Mouse (Mus musculus) neural tube, embryonic 14.5 days (tissue): ENCODE measurements around the gene Narf. TPM values are rescaled to one million over a fixed set of nuclear protein-coding genes. Genes with fewer than 3 reads are reported as not detected.
A peak's percentile ranks its signal among the peaks of the same experiment; 100 is the strongest.

Experiments
- ATAC-seq: fragments of 200-750 bp; cut with Nextera tagmentation; 2 replicates; pipeline ENCODE4 v1.8.0; 2017; ENCODE audit warnings: low read depth, mild to moderate bottlenecking, moderate TSS enrichment, moderate library complexity
- H3K27ac ChIP-seq: fragments of 300-500 bp; sonication (generic); 2 replicates; pipeline ENCODE4 v1.5.1; 2014; ENCODE audit warnings: low read depth, mild to moderate bottlenecking, control low read depth, low read length, moderate library complexity, mixed read lengths
- H3K27me3 ChIP-seq: fragments of 300-500 bp; sonication (generic); 2 replicates; pipeline ENCODE4 v1.6.1; 2014; ENCODE audit warnings: low read length; ENCODE audit not compliant: control insufficient read depth, insufficient read depth
- H3K36me3 ChIP-seq: fragments of 300-500 bp; sonication (generic); 2 replicates; pipeline ENCODE4 v1.6.1; 2014; ENCODE audit warnings: low read length, mixed read lengths; ENCODE audit not compliant: control insufficient read depth, insufficient read depth
- H3K4me1 ChIP-seq: fragments of 300-500 bp; sonication (generic); 2 replicates; pipeline ENCODE4 v1.6.1; 2014; ENCODE audit warnings: low read length; ENCODE audit not compliant: control insufficient read depth, insufficient read depth
- H3K4me2 ChIP-seq: fragments of 300-500 bp; sonication (generic); 2 replicates; pipeline ENCODE4 v1.6.1; 2014; ENCODE audit warnings: mild to moderate bottlenecking, low read depth, low read length, control low read depth
- H3K4me3 ChIP-seq: fragments of 300-500 bp; sonication (generic); 2 replicates; pipeline ENCODE4 v1.5.1; 2014; ENCODE audit warnings: low read depth, low read length, control low read depth, mixed read lengths
- H3K9ac ChIP-seq: fragments of 300-500 bp; sonication (generic); replicated peaks from 2 replicates; pipeline ENCODE4 v1.6.1; 2014; ENCODE audit warnings: low read depth, mild to moderate bottlenecking, control low read depth, low read length, mixed read lengths
- H3K9me3 ChIP-seq: fragments of 300-500 bp; sonication (generic); 2 replicates; pipeline ENCODE4 v1.6.1; 2016; ENCODE audit warnings: low read length; ENCODE audit not compliant: control insufficient read depth
- WGBS: fragments of 180-500 bp; shearing (Covaris S2); extraction: QIAGEN DNeasy Blood & Tissue Kit; methylation state at CpG from one replicate; pipeline ENCODE4 v1.1.7; 2014; 5-methylcytosine and 5-hydroxymethylcytosine counted together
- polyA plus RNA-seq: library from polyadenylated mRNA; unstranded; fragments of >200 nt; fragmentation: Nextera tagmentation; extraction: Ambion mirVana; gene quantifications from 2 replicates; pipeline ENCODE4 v1.2.1, GENCODE M21; 2014

Gene Narf
- polyA plus RNA-seq, 1 experiment from 2014 or later: 93.2 TPM

- WGBS: under 1% methylated on average over 51 of the region's 60 CpGs
These were observed 23.3 kb downstream of the Narf start for GRCm38 (mm10) chr11:121260211-121260906.

GRCm38 (mm10) chr11:121261074-121261473, 24.0 kb downstream of the Narf start:
- no peaks in the 10 kb centered on the region for H3K27me3 ChIP-seq
- no peaks in the 10 kb centered on the region for H3K9me3 ChIP-seq
- no peak overlapping the region for H3K27ac ChIP-seq
- peaks cover 20% of the 10 kb centered on the region for H3K36me3 ChIP-seq
- peak overlapping the region; percentile 97 for H3K9ac ChIP-seq
- H3K4me2 ChIP-seq: peak overlapping the region; percentile 95
- no peak for ATAC-seq
- peaks cover 21% of the 10 kb centered on the region for H3K4me1 ChIP-seq
- H3K4me3 ChIP-seq: peak overlapping the region; percentile 95
- WGBS: 54% methylated on average over 2 of the region's 2 CpGs

More at GRCm38 (mm10) chr11:121260211-121260906, 23.3 kb downstream of the Narf start:
- peak; percentile 20; the same call in 1 of the 2 replicates for ATAC-seq
- Histone ChIP-seq H3K36me3 (peaks cover 23% of the 10 kb centered on the region), H3K9ac (peak overlapping the region; percentile 97), H3K4me2 (peak overlapping the region; percentile 95), H3K4me3 (peak overlapping the region; percentile 95), H3K9me3 (no peaks in the 10 kb centered on the region), H3K27ac (peak overlapping the region; percentile 93), H3K27me3 (no peaks in the 10 kb centered on the region), H3K4me1 (peaks cover 21% of the 10 kb centered on the region)

GRCm38 (mm10) chr11:121277516-121277915, 40.5 kb downstream of the Narf start:
- H3K27me3 ChIP-seq: no peaks in the 10 kb centered on the region
- no peaks in the 10 kb centered on the region for H3K9me3 ChIP-seq
- H3K4me3 ChIP-seq: no peak overlapping the region
- no peak for ATAC-seq
- no peak overlapping the region for H3K27ac ChIP-seq
- WGBS: 94% methylated on average over 8 of the region's 8 CpGs
- H3K36me3 ChIP-seq: no peaks in the 10 kb centered on the region
- no peak overlapping the region for H3K9ac ChIP-seq
- H3K4me2 ChIP-seq: no peak overlapping the region
- no peaks in the 10 kb centered on the region for H3K4me1 ChIP-seq

- Histone ChIP-seq H3K27me3 (no peaks in the 10 kb centered on the region), H3K4me2 (no peak overlapping the region), H3K9ac (no peak overlapping the region), H3K4me3 (no peak overlapping the region), H3K36me3 (no peaks in the 10 kb centered on the region), H3K9me3 (no peaks in the 10 kb centered on the region), H3K27ac (no peak overlapping the region), H3K4me1 (no peaks in the 10 kb centered on the region)
- WGBS: 93% methylated on average over 3 of the region's 3 CpGs
- no peak for ATAC-seq
These were observed 41.0 kb downstream of the Narf start for GRCm38 (mm10) chr11:121278011-121278410.

GRCm38 (mm10) chr11:121282911-121283310, 45.9 kb downstream of the Narf start:
- 86% methylated on average over 6 of the region's 6 CpGs for WGBS

GRCm38 (mm10) chr11:121289859-121290258, 52.8 kb downstream of the Narf start:
- Histone ChIP-seq H3K4me3 (no peak overlapping the region), H3K4me2 (no peak overlapping the region), H3K27me3 (no peaks in the 10 kb centered on the region), H3K27ac (no peak overlapping the region), H3K36me3 (peaks cover 49% of the 10 kb centered on the region), H3K9me3 (no peaks in the 10 kb centered on the region), H3K9ac (no peak overlapping the region), H3K4me1 (no peaks in the 10 kb centered on the region)
- 98% methylated on average over 3 of the region's 3 CpGs for WGBS
- no peak for ATAC-seq

More at GRCm38 (mm10) chr11:121282911-121283310, 45.9 kb downstream of the Narf start:
- no peak overlapping the region for H3K4me2 ChIP-seq
- no peaks in the 10 kb centered on the region for H3K9me3 ChIP-seq
- no peaks in the 10 kb centered on the region for H3K4me1 ChIP-seq
- H3K27ac ChIP-seq: no peak overlapping the region
- no peak overlapping the region for H3K9ac ChIP-seq
- no peak overlapping the region for H3K4me3 ChIP-seq
- no peak for ATAC-seq
- no peaks in the 10 kb centered on the region for H3K27me3 ChIP-seq
- peaks cover 12% of the 10 kb centered on the region; the same call in 1 of the 2 replicates for H3K36me3 ChIP-seq

- H3K36me3 ChIP-seq: peaks cover 40% of the 10 kb centered on the region
- WGBS: 98% methylated on average over 5 of the region's 5 CpGs
- ATAC-seq: no peak
These were observed 57.7 kb downstream of the Narf start for GRCm38 (mm10) chr11:121294771-121295170.

GRCm38 (mm10) chr11:121298493-121298892, 61.4 kb downstream of the Narf start:
- 90% methylated on average over 8 of the region's 8 CpGs for WGBS
- H3K27me3 ChIP-seq: no peaks in the 10 kb centered on the region
- H3K36me3 ChIP-seq: peaks cover 45% of the 10 kb centered on the region
- no peak overlapping the region for H3K4me2 ChIP-seq
- H3K9me3 ChIP-seq: no peaks in the 10 kb centered on the region
- no peak for ATAC-seq
- H3K9ac ChIP-seq: no peak overlapping the region
- no peaks in the 10 kb centered on the region for H3K4me1 ChIP-seq
- H3K27ac ChIP-seq: no peak overlapping the region
- H3K4me3 ChIP-seq: no peak overlapping the region

More at GRCm38 (mm10) chr11:121294771-121295170, 57.7 kb downstream of the Narf start:
- no peak overlapping the region for H3K27ac ChIP-seq
- no peak overlapping the region for H3K9ac ChIP-seq
- no peaks in the 10 kb centered on the region for H3K9me3 ChIP-seq
- no peak overlapping the region for H3K4me3 ChIP-seq
- no peaks in the 10 kb centered on the region for H3K27me3 ChIP-seq
- no peak overlapping the region for H3K4me2 ChIP-seq
- no peaks in the 10 kb centered on the region for H3K4me1 ChIP-seq

- no peaks in the 10 kb centered on the region for H3K27me3 ChIP-seq
- no peak for ATAC-seq
- WGBS: 97% methylated on average over 9 of the region's 9 CpGs
These were observed 63.2 kb downstream of the Narf start for GRCm38 (mm10) chr11:121300265-121300664.

More at GRCm38 (mm10) chr11:121300265-121300664, 63.2 kb downstream of the Narf start:
- Histone ChIP-seq H3K9ac (no peak overlapping the region), H3K4me2 (no peak overlapping the region), H3K9me3 (no peaks in the 10 kb centered on the region), H3K4me1 (no peaks in the 10 kb centered on the region), H3K4me3 (no peak overlapping the region), H3K27ac (no peak overlapping the region), H3K36me3 (peaks cover 51% of the 10 kb centered on the region)
